Mouse (Mus musculus) adrenal gland, postnatal 10 days (tissue): ENCODE measurements at regions not wholly inside any gene's neighbourhood (a gene's known extent, or its start where the extent isn't known, plus 50 kb on each side); places are given as distances from the start of the nearest gene placed in this dataset.

ENCODE experiments used
- DNase-seq: peaks from one replicate; pipeline ENCODE4 v3.0.0; 2021; ENCODE audit warnings: mixed read lengths

- no peak for DNase-seq
Measured at GRCm38 (mm10) chr10:117556027-117556789, 73.1 kb upstream of the Cpm start.

- DNase-seq, result no peak
Measured at GRCm38 (mm10) chr10:117555542-117555941, 73.8 kb upstream of the Cpm start.

- DNase-seq, result no peak
Measured at GRCm38 (mm10) chr10:117555044-117555443, 74.3 kb upstream of the Cpm start.

GRCm38 (mm10) chr10:117554533-117554932 is 74.8 kb upstream of the Cpm start:
- DNase-seq, result no peak

GRCm38 (mm10) chr10:117553211-117554186 is 75.8 kb upstream of the Cpm start:
- no peak for DNase-seq

GRCm38 (mm10) chr10:117552049-117552652 is 77.1 kb upstream of the Cpm start:
- DNase-seq, result no peak

GRCm38 (mm10) chr10:117551234-117552048 is 77.9 kb upstream of the Cpm start:
- no peak for DNase-seq

- no peak for DNase-seq
Measured at GRCm38 (mm10) chr10:117549854-117550605, 79.3 kb upstream of the Cpm start.

- DNase-seq, result no peak
Measured at GRCm38 (mm10) chr10:117549506-117549830, 79.8 kb upstream of the Cpm start.

- DNase-seq, result no peak
Measured at GRCm38 (mm10) chr10:117548775-117549505, 80.4 kb upstream of the Cpm start.

GRCm38 (mm10) chr10:117548262-117548661 is 81.0 kb upstream of the Cpm start:
- no peak for DNase-seq

GRCm38 (mm10) chr10:117547275-117547674 is 82.0 kb upstream of the Cpm start:
- no peak for DNase-seq

- DNase-seq, result no peak
Measured at GRCm38 (mm10) chr10:117545842-117546631, 83.3 kb upstream of the Cpm start.

GRCm38 (mm10) chr10:117544680-117545546 is 84.4 kb upstream of the Cpm start:
- no peak for DNase-seq

GRCm38 (mm10) chr10:117543995-117544679 is 85.2 kb upstream of the Cpm start:
- no peak for DNase-seq

GRCm38 (mm10) chr10:117543696-117543950 is 85.7 kb upstream of the Cpm start:
- no peak for DNase-seq

- no peak for DNase-seq
Measured at GRCm38 (mm10) chr10:117542886-117543695, 86.2 kb upstream of the Cpm start.
